Mouse (Mus musculus): ENCODE results near the gene Tas2r136.

Tas2r136 gene

DNA sequence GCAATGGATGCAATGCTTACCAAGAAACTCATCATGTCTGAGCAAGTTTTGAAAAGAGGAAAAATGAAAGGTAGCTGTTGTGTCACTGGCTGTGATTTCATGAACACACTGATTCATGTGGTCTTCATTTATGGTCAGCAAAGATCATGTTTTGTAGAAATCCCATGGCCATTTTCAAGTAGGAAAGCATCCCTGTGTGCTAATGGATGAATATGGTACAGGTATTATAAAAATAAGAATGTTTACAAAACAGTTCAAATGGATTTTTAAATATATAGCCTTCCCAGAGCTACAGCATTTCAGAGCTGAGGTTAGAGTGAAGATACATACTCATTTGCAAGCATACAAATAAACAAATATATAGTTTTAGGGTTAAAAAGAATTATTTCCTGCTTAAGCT, at the start of gene Tas2r136:
Gene Tas2r136 (minus strand): TSS at position 101 of the 400 bp plus-strand sequence.
- no peak for DNase-seq (ENCODE audit: low read depth)

DNA sequence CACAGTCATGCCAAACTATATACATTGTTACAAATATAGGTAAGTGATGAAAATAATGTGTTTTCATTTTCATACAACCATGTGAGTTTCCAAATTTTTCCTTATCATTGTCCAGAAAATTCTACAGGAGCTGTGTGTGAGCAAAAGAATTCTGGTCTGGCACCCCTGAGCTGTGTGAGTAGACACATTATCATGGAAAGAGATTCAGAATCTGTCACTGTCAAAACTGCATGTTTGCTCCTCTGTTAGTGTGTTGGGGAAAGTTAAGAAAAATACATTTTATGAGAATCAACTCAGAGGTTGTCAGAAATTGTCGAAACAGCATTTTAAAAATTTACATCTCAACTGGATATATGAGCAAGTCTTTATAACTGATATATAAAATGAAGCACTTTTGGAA, 24.6 kb upstream of the Tas2r136 start, which contains the start of gene Tas2r117:
Gene Tas2r117 (plus strand): TSS at position 301 of the 400 bp plus-strand sequence.
- DNase-seq (ENCODE audit: low read depth), result no peak

DNA sequence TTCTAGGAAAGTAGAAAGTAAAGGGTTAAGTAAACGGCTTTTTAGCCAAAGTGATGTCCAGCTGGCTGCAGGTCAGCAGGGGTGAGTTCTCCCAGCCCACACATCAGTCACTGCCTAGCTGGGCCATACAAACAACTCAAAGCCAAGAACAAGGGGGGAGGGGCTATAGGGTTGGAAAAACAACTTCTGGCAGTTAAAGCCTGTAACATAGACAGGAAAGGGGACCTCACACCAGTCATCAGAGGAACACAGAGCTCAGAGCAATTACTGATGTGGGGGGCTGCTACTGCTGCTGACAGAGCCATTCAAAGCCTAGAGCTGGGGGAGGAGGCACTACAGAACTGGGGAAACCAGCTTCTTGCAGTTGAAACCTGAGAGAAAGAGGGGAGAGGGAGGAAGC, 17.4 kb upstream of the Tas2r136 start:
- no peak for DNase-seq (ENCODE audit: low read depth)

DNA sequence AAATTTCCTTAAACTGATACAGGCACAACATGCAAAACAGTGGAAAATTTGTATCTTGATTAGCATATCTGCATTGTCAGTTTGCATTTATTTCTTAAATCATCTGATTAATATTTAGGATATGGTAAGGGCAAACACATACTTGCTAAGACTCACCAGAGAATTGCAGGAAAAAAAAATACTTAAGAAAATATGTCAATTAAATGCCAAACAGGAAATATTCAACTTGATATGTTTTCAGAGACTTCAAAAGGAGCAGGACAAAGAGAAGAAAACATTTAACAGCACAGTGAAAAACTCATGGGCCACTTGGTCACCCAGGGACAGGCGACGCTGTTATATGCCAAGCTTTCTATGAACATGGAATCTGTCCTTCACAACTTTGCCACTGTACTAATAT, 16.1 kb downstream of the Tas2r136 start, which contains the start of gene Tas2r102:
Gene Tas2r102 (plus strand): TSS at position 301 of the 400 bp plus-strand sequence.
- DNase-seq (ENCODE audit: low read depth), result no peak

DNA sequence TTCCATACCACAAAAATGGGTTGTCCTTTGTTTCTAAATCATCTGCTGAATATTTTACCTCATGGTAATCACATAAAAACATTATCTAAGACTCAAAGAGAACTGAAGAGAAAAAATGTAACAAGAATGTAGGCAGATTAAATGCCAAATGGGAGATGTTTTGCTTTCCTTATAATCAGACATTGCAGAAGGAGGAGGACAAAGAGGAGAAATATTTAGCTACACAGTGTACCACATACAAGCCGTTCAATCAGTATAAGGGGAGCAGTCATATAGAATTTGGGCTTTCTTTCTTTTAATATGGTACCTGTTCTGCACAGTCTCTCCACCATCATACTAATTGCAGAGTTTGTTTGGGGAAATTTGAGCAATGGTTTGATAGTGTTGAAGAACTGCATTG, 23.5 kb downstream of the Tas2r136 start, which contains the start of gene Tas2r124:
Gene Tas2r124 (plus strand): TSS at position 301 of the 400 bp plus-strand sequence.
- no peak for DNase-seq (ENCODE audit: low read depth)

DNA sequence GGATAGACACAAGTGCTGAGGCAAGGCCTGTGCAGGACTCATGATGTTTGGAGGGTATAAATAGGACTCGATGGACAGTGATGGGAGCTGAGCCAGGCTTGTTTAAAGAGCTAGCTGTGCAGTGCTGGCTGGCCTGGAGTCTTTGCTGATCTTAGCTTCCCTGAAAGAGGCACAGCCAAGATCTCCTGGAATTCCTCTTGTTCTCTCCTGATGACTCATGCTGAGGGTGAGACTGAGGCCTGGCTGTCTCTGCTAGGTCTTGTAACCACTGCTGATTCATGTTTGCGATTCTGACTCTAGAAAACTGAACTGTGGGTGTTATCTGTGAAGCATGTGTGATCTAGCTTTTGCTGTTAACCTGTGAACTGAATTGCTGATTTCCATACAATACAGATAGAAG, 27.8 kb downstream of the Tas2r136 start:
- DNase-seq (ENCODE audit: low read depth), result no peak

DNA sequence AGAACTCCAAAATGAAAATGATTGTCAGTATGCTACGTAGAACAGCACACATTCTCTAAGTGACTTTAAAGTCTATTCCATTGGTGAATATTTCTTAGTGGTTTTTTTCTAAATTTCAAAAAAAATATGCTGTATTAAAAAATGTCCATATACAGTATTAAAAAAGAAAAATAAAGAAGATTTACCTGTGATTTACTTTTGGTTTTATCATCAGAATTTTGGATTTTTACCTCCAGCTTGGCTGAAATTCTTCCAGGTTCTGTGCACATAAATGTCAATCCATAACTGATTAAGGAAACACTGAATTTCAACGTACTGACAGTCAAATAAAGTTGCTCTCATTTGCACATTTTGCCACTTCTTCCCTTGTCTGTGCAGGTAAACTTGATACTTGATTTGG, 40.0 kb downstream of the Tas2r136 start, which contains the start of gene Tas2r115:
Gene Tas2r115 (minus strand): TSS at position 101 of the 400 bp plus-strand sequence.
- DNase-seq (ENCODE audit: low read depth), result no peak

Data from fibroblast of lung, adult 2 months (primary cell).